Mouse (Mus musculus) thymus, postnatal 4 days (tissue): ENCODE measurements around the gene Memo1.
"Not testable (repeated sequence)": the region's sequence is repeated elsewhere in the genome, so short reads cannot be mapped to it uniquely, and the experiment has no call there.

Source experiments
- DNase-seq: peaks from one replicate; pipeline ENCODE4 v3.0.0; 2021

Memo1 gene

DNA sequence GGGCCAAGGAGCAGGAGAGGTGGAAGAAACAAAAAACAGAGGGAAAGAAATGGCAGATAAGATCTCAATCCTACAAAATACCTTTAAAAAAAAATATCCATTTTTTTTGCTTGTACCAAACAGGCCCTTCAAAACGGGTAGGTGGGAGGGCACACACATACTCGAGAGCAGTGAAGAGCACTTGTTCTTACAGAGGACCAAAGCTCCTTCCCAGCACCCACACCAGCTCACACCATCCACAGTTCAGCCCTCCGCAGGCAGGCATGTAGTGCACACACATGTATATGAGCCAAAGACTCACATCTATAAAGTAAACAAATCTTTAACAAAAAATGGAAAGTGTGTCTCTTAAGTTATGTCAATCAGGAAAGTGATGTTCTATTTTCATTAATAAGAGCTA is 52.5 kb downstream of the Memo1 start:
- no peak for DNase-seq

DNA sequence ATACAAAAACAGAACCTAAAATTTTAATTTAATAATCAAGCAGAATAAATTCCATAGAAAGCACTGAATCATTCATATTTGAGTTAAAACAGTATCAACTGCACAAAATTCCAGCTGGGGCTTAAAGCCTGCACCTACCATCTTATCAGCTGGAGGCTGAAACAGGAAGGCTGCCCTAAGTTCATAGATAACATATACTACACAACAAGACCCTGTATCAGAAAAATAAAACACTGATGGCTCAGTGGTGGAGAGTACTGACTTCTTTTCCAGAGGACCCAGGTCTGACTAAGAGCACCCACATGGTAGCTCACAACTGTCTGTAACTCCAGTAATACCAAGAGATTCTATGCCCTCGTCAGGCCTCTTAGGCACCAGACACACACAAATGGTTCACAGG is 55.0 kb downstream of the Memo1 start:
- DNase-seq = no peak

DNA sequence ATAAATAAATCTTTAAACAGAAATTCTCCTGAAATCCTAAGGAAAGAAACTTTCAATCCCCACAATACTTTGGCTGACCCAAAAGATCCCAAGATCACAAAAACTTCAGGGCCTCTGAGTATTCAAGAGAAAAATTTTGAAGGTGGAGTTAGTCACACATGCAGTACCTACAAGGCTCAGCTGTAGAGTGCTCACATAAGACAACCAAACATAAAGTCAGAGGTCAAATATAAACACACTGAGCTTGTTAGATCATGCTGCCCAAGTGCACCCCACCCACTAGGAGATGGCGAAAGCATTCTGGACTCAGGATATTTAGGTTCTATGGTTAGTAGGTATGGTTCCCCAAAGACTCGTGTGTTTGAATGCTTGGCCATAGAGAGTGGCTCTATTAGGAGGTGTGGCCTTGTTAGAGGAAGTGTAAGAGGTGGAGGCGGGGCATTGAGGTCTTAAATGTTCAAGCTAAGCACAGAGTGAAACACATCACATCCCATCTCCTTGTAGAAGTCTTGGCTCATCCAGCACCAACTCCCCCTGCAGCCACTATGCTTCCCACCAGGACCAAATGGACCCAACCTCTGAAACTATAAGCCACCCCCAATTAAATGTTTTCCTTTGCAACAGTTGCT is 67.1 kb downstream of the Memo1 start:
- no peak for DNase-seq

DNA sequence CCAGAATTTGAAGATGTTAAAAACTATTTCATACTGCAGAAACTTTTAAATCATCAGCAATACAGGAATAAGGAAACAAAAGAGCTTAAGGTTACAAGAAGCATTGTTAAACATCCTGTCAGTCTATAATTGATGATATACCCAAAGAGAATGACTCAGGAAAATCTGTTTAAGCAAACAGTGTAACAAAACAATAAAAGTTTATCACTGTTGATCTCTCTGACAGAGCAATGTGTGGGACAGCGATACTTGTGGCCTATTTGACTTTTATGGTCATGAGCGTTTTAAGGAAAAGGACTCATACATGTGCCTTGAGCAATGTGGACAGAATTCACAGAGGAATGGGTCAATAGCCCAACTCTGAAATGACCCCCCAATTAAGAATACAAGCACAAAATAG is 78.0 kb downstream of the Memo1 start:
- DNase-seq = no peak

DNA sequence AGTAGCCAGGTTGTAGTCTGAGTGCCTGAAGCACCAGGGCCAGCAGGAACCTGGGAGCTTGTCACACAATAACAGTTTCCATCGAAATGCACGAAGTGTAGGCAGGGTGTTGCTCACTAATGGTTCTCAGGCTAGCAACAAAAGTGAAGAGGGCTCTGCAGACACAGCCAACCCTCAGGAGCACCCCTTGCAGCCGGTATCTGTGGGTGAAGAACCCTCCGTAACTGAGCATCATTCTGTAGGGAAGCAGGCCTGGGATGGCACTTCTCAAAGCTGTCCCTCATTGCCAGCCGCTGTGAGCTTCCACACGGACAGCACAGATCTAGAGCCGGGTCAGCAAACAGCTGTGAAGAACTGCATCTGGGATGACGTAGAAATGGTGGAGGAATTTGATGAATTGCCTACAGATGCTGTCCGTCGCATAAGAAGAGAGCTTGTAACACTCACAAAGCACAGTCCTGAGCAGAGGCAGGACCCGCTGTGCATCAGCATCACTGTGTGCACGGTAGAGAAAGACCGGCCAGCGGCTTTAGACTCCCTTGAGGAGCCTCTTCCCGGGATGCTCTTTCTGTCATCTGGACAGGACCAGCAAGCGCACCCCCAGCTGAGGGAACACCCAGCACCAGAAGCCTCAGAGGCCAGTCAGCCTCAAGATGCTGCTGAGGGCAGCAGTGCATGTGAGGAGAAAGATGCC is 82.3 kb downstream of the Memo1 start:
- not testable (repeated sequence) for DNase-seq

DNA sequence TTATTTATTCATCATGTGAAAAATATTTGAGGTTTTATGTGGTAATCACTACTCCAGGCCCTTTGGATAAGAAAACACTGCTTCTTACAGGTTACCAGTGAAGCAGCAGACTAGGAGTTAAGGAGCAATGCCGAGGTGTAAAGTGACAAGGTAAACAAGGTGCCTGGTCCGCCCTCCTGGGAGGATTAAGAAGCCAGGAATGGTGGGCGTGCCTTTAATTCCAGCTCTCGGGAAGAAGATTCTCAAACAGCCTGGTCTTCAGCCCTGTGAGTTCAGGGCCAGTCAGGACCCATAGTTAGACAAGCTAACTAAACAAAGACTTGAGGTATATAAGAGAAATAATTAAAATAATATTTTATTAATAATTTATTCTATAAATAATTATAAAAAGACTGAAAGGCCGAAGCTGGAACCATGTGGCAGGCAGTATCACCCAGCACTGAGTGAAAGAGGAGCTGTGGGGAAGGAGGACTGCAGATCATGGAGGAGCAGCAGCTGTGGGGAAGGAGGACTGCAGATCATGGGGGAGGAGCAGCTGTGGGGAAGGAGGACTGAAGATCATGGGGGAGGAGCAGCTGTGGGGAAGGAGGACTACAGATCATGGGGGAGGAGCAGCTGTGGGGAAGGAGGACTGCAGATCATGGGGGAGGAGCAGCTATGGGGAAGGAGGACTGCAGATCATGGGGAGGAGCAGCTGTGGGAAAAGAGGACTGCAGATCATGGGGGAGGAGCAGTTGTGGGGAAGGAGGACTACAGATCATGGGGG is 86.0 kb downstream of the Memo1 start:
- DNase-seq = no peak

DNA sequence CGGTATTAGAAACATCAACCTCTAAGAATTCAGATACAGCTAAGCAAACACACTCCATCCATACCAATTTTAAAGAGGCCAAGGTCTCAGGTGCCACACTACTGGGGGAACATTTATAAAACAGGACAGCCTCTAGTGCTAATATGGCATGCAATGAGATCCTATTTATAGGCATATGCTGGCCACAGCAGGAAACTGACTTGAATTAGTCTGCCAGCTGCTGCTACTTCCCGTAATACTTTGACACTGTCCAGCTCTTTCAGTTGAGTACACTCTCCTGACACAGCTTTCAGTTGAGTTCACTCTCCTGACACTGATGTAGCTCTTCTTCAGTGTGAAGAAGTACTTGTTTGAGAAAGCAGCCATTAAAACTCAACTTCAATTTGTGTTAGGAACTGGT is 99.4 kb downstream of the Memo1 start:
- DNase-seq = no peak

DNA sequence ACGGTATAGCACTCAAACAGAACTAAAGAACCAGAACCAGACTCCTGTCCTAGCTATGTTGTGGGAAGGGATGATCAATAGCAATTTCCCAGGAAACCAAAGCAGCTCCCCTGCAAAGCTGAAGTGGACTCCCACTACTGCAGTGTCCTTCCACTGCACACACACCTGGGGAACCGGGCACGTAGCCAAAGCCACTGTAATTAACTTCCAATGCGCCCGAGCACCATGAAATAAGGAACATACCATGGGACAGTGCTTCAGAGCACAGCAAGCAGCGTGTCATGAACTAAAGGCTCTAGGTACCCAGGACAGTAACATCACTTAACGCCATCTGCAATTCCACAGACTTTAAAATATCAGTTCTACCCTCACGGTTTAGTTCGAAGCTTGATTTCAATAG is 100.6 kb downstream of the Memo1 start:
- no peak for DNase-seq

DNA sequence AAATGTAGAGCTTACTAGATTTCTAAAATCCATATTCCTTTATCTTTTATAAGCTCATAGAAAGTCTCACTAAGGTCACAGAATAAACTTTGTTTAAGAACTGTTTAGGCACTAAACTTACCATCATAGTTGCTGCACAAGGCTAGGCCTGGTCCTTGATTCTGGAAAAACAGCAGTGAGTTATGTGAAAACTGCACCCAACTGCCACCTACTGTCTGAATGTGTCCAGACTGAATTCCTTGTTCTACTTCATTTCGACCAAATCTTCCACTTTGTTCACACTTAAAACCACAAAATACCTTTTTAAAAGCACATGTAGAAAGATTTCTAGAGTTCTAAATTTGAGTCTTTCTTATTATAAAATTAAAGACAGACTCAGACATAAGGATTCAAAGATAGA is 101.9 kb downstream of the Memo1 start:
- DNase-seq = no peak

DNA sequence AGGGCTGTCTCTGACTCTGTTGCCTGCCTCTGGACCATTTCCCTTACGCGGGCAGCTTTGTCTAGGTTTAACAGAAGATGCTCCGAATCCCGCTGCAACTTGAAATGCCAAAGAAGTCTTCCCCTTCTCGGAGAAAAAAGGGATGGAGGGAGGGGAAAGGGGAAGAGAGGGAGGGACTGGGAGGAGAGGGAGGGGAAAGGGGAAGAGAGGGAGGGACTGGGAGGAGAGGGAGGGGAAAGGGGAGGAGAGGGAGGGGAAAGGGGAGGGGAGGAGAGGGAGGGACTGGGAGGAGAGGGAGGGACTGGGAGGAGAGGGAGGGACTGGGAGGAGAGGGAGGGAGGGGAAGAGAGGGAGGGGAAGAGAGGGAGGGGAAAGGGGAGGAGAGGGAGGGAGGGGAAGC is 103.9 kb downstream of the Memo1 start:
- DNase-seq = no peak

DNA sequence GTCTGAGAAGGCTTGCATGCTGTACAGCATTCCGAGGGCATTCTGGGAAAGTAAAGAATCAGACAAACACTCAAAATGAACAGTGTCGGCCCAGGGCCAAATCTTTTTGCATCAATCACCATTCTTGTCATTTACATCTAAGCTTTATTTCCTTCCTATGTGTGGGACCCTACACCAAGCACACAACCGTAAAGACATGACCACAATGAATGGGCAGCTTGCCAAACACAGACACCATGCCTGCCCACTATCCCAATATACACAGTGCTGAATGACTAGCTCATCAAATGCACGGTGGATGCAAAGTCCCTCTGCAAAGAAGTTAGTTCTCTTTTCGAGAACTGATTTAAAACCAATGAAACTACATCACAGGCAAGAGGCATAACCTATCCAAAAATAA is 109.1 kb downstream of the Memo1 start:
- DNase-seq = no peak

DNA sequence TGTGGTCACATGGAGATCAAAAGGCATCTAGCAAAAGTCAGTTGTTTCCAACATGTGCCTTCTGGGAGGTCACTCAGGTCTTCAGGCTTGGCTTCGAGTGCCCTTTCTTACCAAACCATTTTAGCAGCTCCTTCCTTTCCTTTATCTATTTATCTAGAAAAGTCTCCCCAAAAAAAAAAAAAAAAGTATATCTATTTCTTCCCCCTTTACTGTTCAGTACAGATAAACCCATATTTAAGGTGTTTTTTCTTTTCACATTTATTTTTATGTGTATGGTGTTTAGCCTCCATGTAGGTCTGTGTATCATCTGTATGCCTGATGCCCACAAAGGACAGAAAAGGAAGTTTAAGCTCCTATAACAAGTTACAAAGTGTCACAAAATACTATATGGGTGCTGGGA is 110.6 kb downstream of the Memo1 start:
- no peak for DNase-seq

DNA sequence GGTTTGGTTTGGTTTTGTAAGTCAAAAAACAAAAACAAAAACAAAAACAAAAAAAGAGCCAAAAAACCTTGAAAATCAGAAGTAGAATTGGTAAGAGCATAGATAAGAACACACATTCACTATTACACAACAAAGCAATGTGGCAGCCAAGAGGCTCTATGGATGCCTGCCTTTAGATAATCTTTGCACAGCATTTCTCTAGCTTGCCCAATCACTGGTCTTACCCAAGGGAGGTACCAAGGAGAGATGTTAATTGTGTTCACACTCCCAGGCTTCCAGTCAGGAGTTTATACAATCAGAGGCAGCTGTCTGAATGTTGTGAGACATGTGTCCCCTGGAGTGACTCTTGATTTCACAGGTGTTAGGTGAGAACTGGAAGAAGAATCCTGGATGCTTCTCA is 114.4 kb downstream of the Memo1 start:
- no peak for DNase-seq

DNA sequence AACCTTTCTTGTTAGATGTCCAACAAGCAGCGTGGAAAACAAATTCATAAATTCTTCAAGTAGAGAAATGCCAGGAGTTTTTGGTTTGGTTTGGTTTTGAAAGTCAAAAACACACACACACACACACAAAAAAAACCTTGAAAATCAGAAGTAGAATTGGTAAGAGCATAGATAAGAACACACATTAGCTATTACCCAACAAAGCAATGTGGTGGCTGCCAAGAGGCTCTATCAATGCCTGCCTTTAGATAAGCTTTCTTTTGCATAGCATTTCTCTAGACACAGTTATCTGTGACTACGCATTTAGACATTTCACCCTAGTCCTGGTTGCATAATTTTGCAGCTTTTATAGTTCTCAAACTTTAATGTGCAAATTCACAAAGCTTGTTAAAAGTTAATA is 115.7 kb downstream of the Memo1 start:
- DNase-seq = not testable (repeated sequence)

DNA sequence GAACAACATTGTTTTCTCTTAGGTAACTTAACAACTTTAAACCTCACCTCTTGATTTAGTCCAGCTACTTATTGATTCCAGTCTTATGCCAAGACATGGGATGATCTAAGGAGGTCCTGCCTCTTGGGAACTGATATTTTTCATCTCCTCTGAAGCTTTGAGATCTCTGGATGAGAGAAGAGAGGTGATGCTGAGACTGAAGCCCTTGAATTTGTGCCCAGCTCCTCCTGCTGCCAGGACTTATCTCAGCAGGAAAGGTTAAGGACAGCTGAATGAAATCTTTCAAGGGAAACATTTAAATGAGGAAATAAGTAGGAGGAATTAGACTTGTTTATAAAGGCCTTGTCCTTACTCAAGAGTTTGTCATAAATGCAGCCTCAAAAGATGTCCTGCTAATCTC is 121.6 kb downstream of the Memo1 start:
- no peak for DNase-seq

DNA sequence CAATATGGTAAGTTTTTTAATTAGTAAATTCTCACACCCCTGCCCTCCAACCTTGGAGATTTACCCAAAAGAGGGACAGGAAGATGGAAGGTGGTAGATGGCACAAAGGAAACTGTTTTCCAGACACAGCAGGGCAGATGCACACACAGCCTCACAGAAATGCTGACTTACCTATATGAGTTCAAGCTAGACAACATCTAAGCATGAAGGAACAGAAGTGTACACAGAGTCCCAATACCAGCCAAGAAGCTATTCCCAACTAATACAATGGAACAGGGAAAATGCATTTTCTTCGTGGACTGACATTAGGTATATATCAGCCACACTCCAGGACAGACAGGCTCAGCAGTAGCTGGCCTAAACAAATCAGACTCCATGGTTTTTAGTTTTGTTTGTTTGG is 122.5 kb downstream of the Memo1 start:
- no peak for DNase-seq

DNA sequence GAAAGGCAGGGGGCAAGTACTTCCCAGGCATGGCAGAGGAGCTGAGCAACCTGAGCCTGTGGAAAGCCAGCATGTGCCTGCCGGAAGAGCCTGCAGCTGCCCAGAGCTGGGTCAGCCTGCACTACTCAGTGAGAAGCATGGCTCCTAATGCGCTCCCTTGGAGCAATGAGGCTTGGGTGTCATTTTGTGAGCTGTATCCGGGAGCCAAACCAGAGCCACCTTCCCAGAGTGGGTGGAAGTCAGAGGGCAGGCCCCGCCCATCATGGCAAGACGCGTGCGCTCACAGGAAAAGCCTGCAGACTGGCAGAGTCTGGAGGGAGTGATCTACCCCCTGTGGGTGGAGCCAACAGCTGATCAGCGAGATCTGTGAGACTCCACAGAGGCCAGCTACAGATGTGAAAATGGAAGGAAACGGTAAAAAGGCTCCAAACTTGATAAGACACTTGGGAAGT is 135.9 kb downstream of the Memo1 start:
- peak; percentile 83 for DNase-seq

DNA sequence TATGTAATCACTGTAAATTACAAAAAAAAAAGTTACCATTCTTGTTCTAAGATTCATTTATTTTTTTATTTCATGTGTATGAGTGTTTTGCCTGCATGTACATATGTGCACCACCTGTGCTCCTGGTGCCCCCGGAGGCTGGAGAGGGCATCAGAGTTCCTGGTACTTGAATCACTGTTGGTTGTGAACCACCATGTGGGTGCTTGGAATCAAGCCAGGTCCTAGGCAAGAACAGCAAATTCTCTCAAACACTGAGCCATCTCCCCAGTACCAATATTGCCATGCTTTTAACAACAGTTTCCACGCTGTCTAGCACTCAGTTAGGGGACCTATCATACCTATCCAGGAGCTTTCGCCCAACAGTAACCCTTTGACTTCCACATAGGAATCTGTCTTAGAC is 137.2 kb downstream of the Memo1 start:
- DNase-seq = no peak
